Mouse (Mus musculus): ENCODE results near the gene Olfr885.

GRCm38 (mm10) chr9:38061022-38061421 lies at the start of gene Olfr885:
- no peak for TF ChIP-seq POLR2A (IDR thresholded peaks at IDR 0.05; ENCODE audit: low read depth, low read length)
- TF ChIP-seq CTCF (IDR thresholded peaks at IDR 0.05; ENCODE audit: borderline replicate concordance, insufficient read depth, low read length), result no peak

Data from embryonic fibroblast, embryonic 13.5 days (primary cell).